Mouse (Mus musculus) liver, embryonic 13.5 days (tissue): ENCODE measurements around the gene Hspbap1. TPM values are rescaled to one million over a fixed set of nuclear protein-coding genes. Genes with fewer than 3 reads are reported as not detected.
A peak's percentile ranks its signal among the peaks of the same experiment; 100 is the strongest.

Source experiments
- ATAC-seq: fragments of 200-750 bp; cut with Nextera tagmentation; 2 replicates; pipeline ENCODE4 v1.8.0; 2017; ENCODE audit warnings: low read depth, mild to moderate bottlenecking, moderate number of reproducible peaks, moderate library complexity
- DNase-seq: peaks from one replicate; pipeline ENCODE4 v3.0.0; 2022
- H3K27ac ChIP-seq: fragments of 300-500 bp; sonication (generic); 2 replicates; pipeline ENCODE4 v1.5.1; 2015; ENCODE audit warnings: moderate library complexity, mild to moderate bottlenecking, inconsistent platforms
- H3K27me3 ChIP-seq: fragments of 300-500 bp; sonication (generic); 2 replicates; pipeline ENCODE4 v1.6.1; 2015; ENCODE audit warnings: mild to moderate bottlenecking, inconsistent platforms
- H3K36me3 ChIP-seq: fragments of 300-500 bp; sonication (generic); 2 replicates; pipeline ENCODE4 v1.6.1; 2015; ENCODE audit warnings: mild to moderate bottlenecking, inconsistent platforms
- H3K4me1 ChIP-seq: fragments of 300-500 bp; sonication (generic); replicated peaks from 2 replicates; pipeline ENCODE4 v1.6.1; 2015; ENCODE audit warnings: inconsistent platforms
- H3K4me2 ChIP-seq: fragments of 300-500 bp; sonication (generic); 2 replicates; pipeline ENCODE4 v1.6.1; 2015; ENCODE audit warnings: inconsistent platforms, mild to moderate bottlenecking, moderate library complexity
- H3K4me3 ChIP-seq: fragments of 300-500 bp; sonication (generic); replicated peaks from 2 replicates; pipeline ENCODE4 v1.5.1; 2015; ENCODE audit warnings: mild to moderate bottlenecking, inconsistent platforms
- H3K9ac ChIP-seq: fragments of 300-500 bp; sonication (generic); 2 replicates; pipeline ENCODE4 v1.6.1; 2015; ENCODE audit warnings: mild to moderate bottlenecking, inconsistent platforms
- H3K9me3 ChIP-seq: fragments of 300-500 bp; sonication (generic); replicated peaks from 2 replicates; pipeline ENCODE4 v1.6.1; 2016; ENCODE audit warnings: inconsistent platforms
- whole genome bisulfite sequencing: fragments of 180-500 bp; shearing (Covaris S2); methylation state at CpG from one replicate; pipeline ENCODE4 v1.1.7; 2015; ENCODE audit not compliant: insufficient replicate concordance; 5-methylcytosine and 5-hydroxymethylcytosine counted together
- polyA plus RNA-seq: library from polyadenylated mRNA; unstranded; fragments of >200 nt; fragmentation: Nextera tagmentation; extraction: Ambion mirVana; gene quantifications from 2 replicates; pipeline ENCODE4 v1.2.1, GENCODE M21; 2015

The Hspbap1 gene
- polyA plus RNA-seq, 1 experiment from 2014 or later, result 20.2 TPM

GRCm38 (mm10) chr16:35803723-35804122 lies 33.5 kb downstream of the Hspbap1 start:
- peak overlapping the region; percentile 51 for H3K27ac ChIP-seq
- WGBS, result 83% methylated on average over 4 of the region's 4 CpGs

GRCm38 (mm10) chr16:35806973-35807662 lies 36.9 kb downstream of the Hspbap1 start:
- Histone ChIP-seq H3K4me3 (peak overlapping the region; percentile 47), H3K9ac (peak overlapping the region; percentile 70)

More at GRCm38 (mm10) chr16:35803723-35804122, 33.5 kb downstream of the Hspbap1 start:
- peaks cover 40% of the 10 kb centered on the region for H3K4me1 ChIP-seq
- no peak overlapping the region for H3K9ac ChIP-seq
- DNase-seq (no peak), ATAC-seq (no peak)
- H3K36me3 ChIP-seq, result peaks cover 37% of the 10 kb centered on the region
- no peak overlapping the region for H3K4me2 ChIP-seq
- H3K4me3 ChIP-seq, result no peak overlapping the region
- H3K27me3 ChIP-seq, result no peaks in the 10 kb centered on the region
- H3K9me3 ChIP-seq, result no peaks in the 10 kb centered on the region

GRCm38 (mm10) chr16:35807663-35807992 lies 37.5 kb downstream of the Hspbap1 start:
- H3K4me3 ChIP-seq, result peak overlapping the region; percentile 47
- peak overlapping the region; percentile 62 for H3K9ac ChIP-seq
- peaks cover 6% of the 10 kb centered on the region; the same call in 1 of the 2 replicates for H3K9me3 ChIP-seq
- H3K4me2 ChIP-seq, result peak overlapping the region; percentile 57
- peak; percentile 55 for ATAC-seq
- H3K27ac ChIP-seq, result peak overlapping the region; percentile 100
- peaks cover 68% of the 10 kb centered on the region for H3K4me1 ChIP-seq
- WGBS, result 24% methylated on average over 4 of the region's 4 CpGs
- DNase-seq, result no peak
- H3K27me3 ChIP-seq, result no peaks in the 10 kb centered on the region
- H3K36me3 ChIP-seq, result peaks cover 35% of the 10 kb centered on the region

More at GRCm38 (mm10) chr16:35806973-35807662, 36.9 kb downstream of the Hspbap1 start:
- ATAC-seq (peak; percentile 86), DNase-seq (peak; percentile 74)
- no peaks in the 10 kb centered on the region for H3K27me3 ChIP-seq
- H3K9me3 ChIP-seq, result peaks cover 6% of the 10 kb centered on the region; the same call in 1 of the 2 replicates
- H3K36me3 ChIP-seq, result peaks cover 40% of the 10 kb centered on the region
- H3K27ac ChIP-seq, result peak overlapping the region; percentile 100
- 30% methylated on average over 6 of the region's 6 CpGs for WGBS
- H3K4me1 ChIP-seq, result peaks cover 65% of the 10 kb centered on the region
- H3K4me2 ChIP-seq, result peak overlapping the region; percentile 57

- peak; percentile 86 for ATAC-seq
- H3K4me3 ChIP-seq, result peak overlapping the region; percentile 49
- peak overlapping the region; percentile 100 for H3K27ac ChIP-seq
- DNase-seq, result peak; percentile 65
- WGBS, result 56% methylated on average over 2 of the region's 2 CpGs
- H3K27me3 ChIP-seq, result no peaks in the 10 kb centered on the region
- peaks cover 6% of the 10 kb centered on the region; the same call in 1 of the 2 replicates for H3K9me3 ChIP-seq
- peak overlapping the region; percentile 67 for H3K9ac ChIP-seq
- peaks cover 63% of the 10 kb centered on the region for H3K4me1 ChIP-seq
- H3K36me3 ChIP-seq, result peaks cover 38% of the 10 kb centered on the region
- H3K4me2 ChIP-seq, result peak overlapping the region; percentile 61
Observed at GRCm38 (mm10) chr16:35808838-35809237, 38.7 kb downstream of the Hspbap1 start.

GRCm38 (mm10) chr16:35813119-35813518 lies 42.9 kb downstream of the Hspbap1 start:
- H3K27ac ChIP-seq, result no peak overlapping the region
- peaks cover 39% of the 10 kb centered on the region for H3K4me1 ChIP-seq
- H3K4me3 ChIP-seq, result no peak overlapping the region
- DNase-seq, result no peak
- peaks cover 72% of the 10 kb centered on the region for H3K36me3 ChIP-seq
- no peak for ATAC-seq
- H3K27me3 ChIP-seq, result no peaks in the 10 kb centered on the region
- H3K9ac ChIP-seq, result no peak overlapping the region
- H3K4me2 ChIP-seq, result no peak overlapping the region
- peaks cover 6% of the 10 kb centered on the region; the same call in 1 of the 2 replicates for H3K9me3 ChIP-seq
- WGBS, result 67% methylated on average over 3 of the region's 3 CpGs

GRCm38 (mm10) chr16:35817255-35818089 lies 47.3 kb downstream of the Hspbap1 start:
- no peaks in the 10 kb centered on the region for H3K27me3 ChIP-seq
- peak; percentile 74 for ATAC-seq
- no peak overlapping the region for H3K4me2 ChIP-seq
- H3K4me1 ChIP-seq, result peaks cover 9% of the 10 kb centered on the region; the same call in 1 of the 2 replicates
- H3K9me3 ChIP-seq, result no peaks in the 10 kb centered on the region
- DNase-seq, result peak; percentile 63
- H3K4me3 ChIP-seq, result no peak overlapping the region
- H3K36me3 ChIP-seq, result peaks cover 84% of the 10 kb centered on the region
- WGBS, result 35% methylated on average over 13 of the region's 13 CpGs
- no peak overlapping the region for H3K9ac ChIP-seq
- H3K27ac ChIP-seq, result no peak overlapping the region

- Histone ChIP-seq H3K9ac (no peak overlapping the region), H3K27ac (no peak overlapping the region), H3K27me3 (no peaks in the 10 kb centered on the region), H3K9me3 (no peaks in the 10 kb centered on the region), H3K4me1 (no peaks in the 10 kb centered on the region), H3K4me3 (no peak overlapping the region), H3K36me3 (peaks cover 29% of the 10 kb centered on the region), H3K4me2 (no peak overlapping the region)
- ATAC-seq (no peak), DNase-seq (no peak)
- 30% methylated on average over 7 of the region's 7 CpGs for WGBS
Observed at GRCm38 (mm10) chr16:35829999-35830398, 59.8 kb downstream of the Hspbap1 start.

- Histone ChIP-seq H3K9ac (no peak overlapping the region), H3K4me3 (no peak overlapping the region), H3K4me1 (no peaks in the 10 kb centered on the region), H3K9me3 (no peaks in the 10 kb centered on the region), H3K36me3 (peaks cover 2% of the 10 kb centered on the region; the same call in 1 of the 2 replicates), H3K4me2 (no peak overlapping the region), H3K27me3 (no peaks in the 10 kb centered on the region), H3K27ac (no peak overlapping the region)
- ATAC-seq, result no peak
- 55% methylated on average over 3 of the region's 3 CpGs for WGBS
- no peak for DNase-seq
Observed at GRCm38 (mm10) chr16:35832926-35833325, 62.8 kb downstream of the Hspbap1 start.

- no peaks in the 10 kb centered on the region for H3K36me3 ChIP-seq
- H3K4me3 ChIP-seq, result no peak overlapping the region
- no peak for DNase-seq
- 76% methylated on average over 8 of the region's 8 CpGs for WGBS
- ATAC-seq, result no peak
- no peak overlapping the region for H3K4me2 ChIP-seq
- H3K27me3 ChIP-seq, result no peaks in the 10 kb centered on the region
- no peak overlapping the region for H3K27ac ChIP-seq
- H3K9me3 ChIP-seq, result no peaks in the 10 kb centered on the region
- no peak overlapping the region for H3K9ac ChIP-seq
- no peaks in the 10 kb centered on the region for H3K4me1 ChIP-seq
Observed at GRCm38 (mm10) chr16:35834653-35835052, 64.5 kb downstream of the Hspbap1 start.

- H3K4me3 ChIP-seq, result no peak overlapping the region
- no peak for ATAC-seq
- H3K4me2 ChIP-seq, result no peak overlapping the region
- H3K9me3 ChIP-seq, result no peaks in the 10 kb centered on the region
- no peak overlapping the region for H3K9ac ChIP-seq
- H3K4me1 ChIP-seq, result no peaks in the 10 kb centered on the region
- no peak for DNase-seq
- no peaks in the 10 kb centered on the region for H3K36me3 ChIP-seq
- WGBS, result 3% methylated on average over 1 of the region's 1 CpGs
- H3K27me3 ChIP-seq, result no peaks in the 10 kb centered on the region
- H3K27ac ChIP-seq, result no peak overlapping the region
Observed at GRCm38 (mm10) chr16:35839680-35840079, 69.5 kb downstream of the Hspbap1 start.

GRCm38 (mm10) chr16:35847138-35847537 lies 77.0 kb downstream of the Hspbap1 start:
- H3K4me1 ChIP-seq, result peaks cover 5% of the 10 kb centered on the region
- no peaks in the 10 kb centered on the region for H3K27me3 ChIP-seq
- H3K9ac ChIP-seq, result no peak overlapping the region
- ATAC-seq, result no peak
- no peak for DNase-seq
- H3K36me3 ChIP-seq, result no peaks in the 10 kb centered on the region
- no peaks in the 10 kb centered on the region for H3K9me3 ChIP-seq
- H3K4me3 ChIP-seq, result no peak overlapping the region
- no peak overlapping the region for H3K27ac ChIP-seq
- no peak overlapping the region for H3K4me2 ChIP-seq
